Mouse (Mus musculus) hindbrain, embryonic 15.5 days (tissue): ENCODE measurements at regions not wholly inside any gene's neighbourhood (a gene's known extent, or its start where the extent isn't known, plus 50 kb on each side); places are given as distances from the start of the nearest gene placed in this dataset.
A peak's percentile ranks its signal among the peaks of the same experiment; 100 is the strongest.

Experiments used
- ATAC-seq: fragments of 200-750 bp; cut with Nextera tagmentation; 2 replicates; pipeline ENCODE4 v1.8.0; 2017; ENCODE audit warnings: low read depth, moderate number of reproducible peaks, moderate TSS enrichment; ENCODE audit not compliant: low FRiP score
- H3K27ac ChIP-seq: fragments of 300-500 bp; sonication (generic); replicated peaks from 2 replicates; pipeline ENCODE4 v1.5.1; 2015; ENCODE audit warnings: mild to moderate bottlenecking, inconsistent platforms
- H3K27me3 ChIP-seq: fragments of 300-500 bp; sonication (generic); 2 replicates; pipeline ENCODE4 v1.6.1; 2015; ENCODE audit warnings: control low read depth, inconsistent platforms
- H3K36me3 ChIP-seq: fragments of 300-500 bp; sonication (generic); 2 replicates; pipeline ENCODE4 v1.6.1; 2015; ENCODE audit warnings: control low read depth, inconsistent platforms
- H3K4me1 ChIP-seq: fragments of 300-500 bp; sonication (generic); replicated peaks from 2 replicates; pipeline ENCODE4 v1.6.1; 2015; ENCODE audit warnings: control low read depth, inconsistent platforms
- H3K4me2 ChIP-seq: fragments of 300-500 bp; sonication (generic); 2 replicates; pipeline ENCODE4 v1.6.1; 2015; ENCODE audit warnings: moderate library complexity, mild to moderate bottlenecking, inconsistent platforms
- H3K4me3 ChIP-seq: fragments of 300-500 bp; sonication (generic); 2 replicates; pipeline ENCODE4 v1.5.1; 2015; ENCODE audit warnings: mild to moderate bottlenecking, inconsistent platforms
- H3K9ac ChIP-seq: fragments of 300-500 bp; sonication (generic); 2 replicates; pipeline ENCODE4 v1.6.1; 2015; ENCODE audit warnings: inconsistent platforms
- H3K9me3 ChIP-seq: fragments of 300-500 bp; sonication (generic); 2 replicates; pipeline ENCODE4 v1.6.1; 2016; ENCODE audit warnings: control low read depth, inconsistent platforms
- WGBS: fragments of 180-500 bp; shearing (Covaris S2); methylation state at CpG from one replicate; pipeline ENCODE4 v1.1.7; 2015; 5-methylcytosine and 5-hydroxymethylcytosine counted together

DNA sequence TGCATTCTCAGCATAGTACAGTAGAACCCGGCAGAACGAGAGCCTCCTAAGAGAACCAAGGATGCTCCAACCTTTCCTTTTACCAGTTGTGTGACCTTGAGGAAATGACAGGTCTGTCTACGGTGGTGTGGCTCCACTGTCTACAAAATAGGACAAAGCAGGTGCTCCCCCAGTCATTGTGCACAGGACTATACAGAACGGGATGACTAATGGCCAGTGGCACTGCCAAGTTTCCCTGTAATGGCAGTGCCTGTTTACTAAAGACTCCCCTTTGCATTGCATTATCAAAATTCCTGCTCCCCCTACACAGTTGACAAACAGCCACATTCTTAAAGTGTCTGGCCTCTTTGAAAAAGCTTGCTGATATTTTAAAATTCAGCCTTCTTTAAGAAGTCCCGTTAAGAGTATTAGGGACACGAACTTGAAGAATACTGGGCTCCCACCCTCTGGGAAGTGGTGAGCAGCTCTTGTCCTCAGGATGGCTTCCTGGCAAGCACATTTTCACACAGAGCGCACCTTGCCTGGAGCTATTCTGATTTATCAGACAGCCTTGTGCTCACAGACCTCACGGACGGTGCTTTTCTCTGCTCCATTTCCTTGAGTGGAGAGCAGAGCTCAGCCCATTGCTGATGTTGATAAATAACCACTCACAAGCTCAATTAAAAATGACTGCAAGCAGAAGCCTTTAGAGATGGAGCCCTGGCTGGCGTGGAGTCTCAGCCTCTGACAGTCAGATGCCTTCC, 352.3 kb upstream of the Myt1l start:
- 0 out of 2 replicates have a peak, but pooled peaks have one; percentile 32 for ATAC-seq
- H3K27ac ChIP-seq, result peak overlapping the region; percentile 7; the same call in 1 of the 2 replicates
- WGBS, result 53% methylated on average over 10 of the region's 10 CpGs
- no peak overlapping the region for H3K4me3 ChIP-seq
- no peaks in the 10 kb centered on the region for H3K36me3 ChIP-seq
- no peak overlapping the region for H3K4me2 ChIP-seq
- no peaks in the 10 kb centered on the region for H3K27me3 ChIP-seq
- H3K4me1 ChIP-seq, result peaks cover 21% of the 10 kb centered on the region
- H3K9me3 ChIP-seq, result no peaks in the 10 kb centered on the region
- no peak overlapping the region for H3K9ac ChIP-seq

DNA sequence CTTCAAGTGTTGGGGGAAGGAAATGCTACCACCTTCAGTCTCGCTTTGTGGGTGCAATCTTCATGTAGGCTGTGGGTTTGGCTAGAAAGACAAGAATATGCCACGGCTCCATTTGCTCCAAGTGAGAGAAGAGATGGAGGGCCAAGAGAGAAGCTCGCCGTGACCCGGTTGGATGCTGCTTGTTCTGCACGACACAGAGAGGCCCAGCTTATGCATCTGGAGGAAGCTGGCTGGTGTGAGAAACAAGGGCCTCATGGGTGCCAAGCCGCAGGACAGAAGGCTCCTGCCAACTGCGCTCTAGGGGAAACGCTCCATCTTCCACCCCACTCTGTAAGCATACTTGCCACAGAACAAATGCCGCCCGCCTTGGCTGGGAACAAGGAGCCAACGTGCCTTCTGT, 351.0 kb upstream of the Myt1l start:
- no peak overlapping the region for H3K4me3 ChIP-seq
- 85% methylated on average over 12 of the region's 12 CpGs for WGBS
- ATAC-seq, result no peak

GRCm38 (mm10) chr12:29178168-29178895, 349.9 kb upstream of the Myt1l start:
- Histone ChIP-seq H3K4me3 (no peak overlapping the region), H3K9me3 (no peaks in the 10 kb centered on the region), H3K4me1 (peaks cover 21% of the 10 kb centered on the region), H3K4me2 (no peak overlapping the region), H3K36me3 (no peaks in the 10 kb centered on the region), H3K27ac (no peak overlapping the region), H3K27me3 (no peaks in the 10 kb centered on the region), H3K9ac (no peak overlapping the region)
- 68% methylated on average over 14 of the region's 14 CpGs for WGBS
- no peak for ATAC-seq

More for the DNA sequence above, 351.0 kb upstream of the Myt1l start:
- H3K36me3 ChIP-seq, result no peaks in the 10 kb centered on the region
- H3K27ac ChIP-seq, result no peak overlapping the region
- no peaks in the 10 kb centered on the region for H3K9me3 ChIP-seq
- peaks cover 21% of the 10 kb centered on the region for H3K4me1 ChIP-seq
- H3K9ac ChIP-seq, result no peak overlapping the region
- no peak overlapping the region for H3K4me2 ChIP-seq
- no peaks in the 10 kb centered on the region for H3K27me3 ChIP-seq

DNA sequence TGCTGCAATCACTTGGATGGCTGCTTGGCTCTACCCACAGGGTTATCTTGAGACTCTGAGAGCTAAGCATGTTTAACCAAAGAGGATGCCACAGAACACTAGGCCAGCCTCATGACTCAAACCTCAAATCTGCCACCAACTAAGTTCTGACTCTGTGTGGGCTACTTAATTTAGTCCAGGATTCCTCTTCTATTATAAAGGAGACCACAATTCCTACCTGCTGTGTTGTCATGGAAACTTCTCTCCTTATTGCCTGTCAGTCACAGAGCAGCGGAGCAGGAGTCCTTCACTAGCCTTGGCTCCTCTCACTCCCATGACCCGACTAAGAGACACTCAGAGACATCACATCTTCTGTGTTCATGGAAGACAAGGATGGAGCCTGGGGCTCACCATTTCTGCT, 348.8 kb upstream of the Myt1l start:
- H3K9me3 ChIP-seq, result no peaks in the 10 kb centered on the region
- 0 out of 2 replicates have a peak overlapping the region, but pooled peaks have one; percentile 1 for H3K27ac ChIP-seq
- H3K36me3 ChIP-seq, result no peaks in the 10 kb centered on the region
- H3K4me3 ChIP-seq, result no peak overlapping the region
- H3K4me2 ChIP-seq, result no peak overlapping the region
- H3K9ac ChIP-seq, result no peak overlapping the region
- peaks cover 25% of the 10 kb centered on the region for H3K4me1 ChIP-seq
- H3K27me3 ChIP-seq, result no peaks in the 10 kb centered on the region
- ATAC-seq, result no peak
- WGBS, result 24% methylated on average over 2 of the region's 2 CpGs

DNA sequence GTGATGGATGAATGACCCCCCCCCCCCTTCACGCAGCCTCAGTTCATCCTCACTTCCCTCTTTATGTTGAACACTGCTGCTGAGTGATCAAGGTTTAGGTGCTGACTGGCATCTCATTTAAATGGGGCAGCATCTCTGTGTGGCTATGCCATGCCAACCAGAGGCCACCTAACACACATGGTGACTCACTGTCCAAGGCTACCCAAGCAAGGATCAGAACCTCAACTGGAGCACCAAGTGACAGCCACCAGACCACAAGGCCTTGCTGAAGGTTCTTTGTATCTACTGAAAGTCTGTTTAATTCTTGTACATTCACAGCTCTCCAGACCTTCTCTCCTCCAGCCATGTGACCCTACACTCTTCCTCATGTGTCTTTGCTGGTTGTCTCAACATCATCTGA, 347.6 kb upstream of the Myt1l start:
- Histone ChIP-seq H3K9me3 (no peaks in the 10 kb centered on the region), H3K9ac (no peak overlapping the region), H3K4me2 (no peak overlapping the region), H3K4me1 (peaks cover 21% of the 10 kb centered on the region), H3K27ac (no peak overlapping the region), H3K36me3 (no peaks in the 10 kb centered on the region), H3K4me3 (no peak overlapping the region), H3K27me3 (no peaks in the 10 kb centered on the region)
- 74% methylated on average over 1 of the region's 1 CpGs for WGBS
- ATAC-seq, result no peak

GRCm38 (mm10) chr12:29187619-29188018, 340.6 kb upstream of the Myt1l start:
- Histone ChIP-seq H3K4me1 (0 out of 2 replicates have a peak, but pooled peaks cover 4% of the 10 kb centered on the region), H3K27ac (no peak overlapping the region), H3K4me3 (no peak overlapping the region), H3K4me2 (no peak overlapping the region), H3K27me3 (no peaks in the 10 kb centered on the region), H3K36me3 (no peaks in the 10 kb centered on the region), H3K9me3 (no peaks in the 10 kb centered on the region), H3K9ac (no peak overlapping the region)
- WGBS, result 53% methylated on average over 4 of the region's 4 CpGs
- no peak for ATAC-seq

DNA sequence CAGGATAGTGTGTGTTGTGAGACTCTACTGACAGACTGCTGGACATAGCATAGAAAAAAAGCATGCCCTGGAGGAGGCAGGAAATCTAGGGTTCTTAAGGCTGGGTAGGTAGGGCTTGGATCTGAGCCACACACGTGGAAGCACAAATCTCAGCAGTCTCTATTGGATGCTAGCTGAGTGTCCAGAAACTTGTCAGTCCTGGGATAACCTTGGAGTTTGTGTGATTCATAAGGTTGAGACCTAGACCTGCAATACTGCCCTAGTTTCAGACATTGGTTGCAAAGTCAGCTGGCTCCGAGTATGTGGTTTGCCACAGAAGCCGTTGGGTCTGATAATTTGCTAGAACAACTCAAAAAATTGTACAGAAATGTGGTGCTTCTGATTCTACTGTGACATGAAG, 335.8 kb upstream of the Myt1l start:
- Histone ChIP-seq H3K36me3 (no peaks in the 10 kb centered on the region), H3K9me3 (no peaks in the 10 kb centered on the region), H3K4me3 (no peak overlapping the region), H3K4me1 (no peaks in the 10 kb centered on the region), H3K27me3 (no peaks in the 10 kb centered on the region), H3K27ac (no peak overlapping the region), H3K9ac (no peak overlapping the region), H3K4me2 (no peak overlapping the region)
- no peak for ATAC-seq
- WGBS, result 91% methylated on average over 3 of the region's 3 CpGs

- no peak overlapping the region for H3K27ac ChIP-seq
- H3K36me3 ChIP-seq, result no peaks in the 10 kb centered on the region
- H3K27me3 ChIP-seq, result no peaks in the 10 kb centered on the region
- 68% methylated on average over 3 of the region's 3 CpGs for WGBS
- no peaks in the 10 kb centered on the region for H3K9me3 ChIP-seq
- no peak overlapping the region for H3K4me2 ChIP-seq
- no peak overlapping the region for H3K9ac ChIP-seq
- no peaks in the 10 kb centered on the region for H3K4me1 ChIP-seq
- no peak for ATAC-seq
- H3K4me3 ChIP-seq, result no peak overlapping the region
These were observed 316.2 kb upstream of the Myt1l start for GRCm38 (mm10) chr12:29211946-29212345.

GRCm38 (mm10) chr12:29213625-29214024, 314.6 kb upstream of the Myt1l start:
- H3K36me3 ChIP-seq, result no peaks in the 10 kb centered on the region
- H3K4me1 ChIP-seq, result no peaks in the 10 kb centered on the region
- 92% methylated on average over 1 of the region's 1 CpGs for WGBS
- H3K4me2 ChIP-seq, result no peak overlapping the region
- no peaks in the 10 kb centered on the region for H3K9me3 ChIP-seq
- ATAC-seq, result no peak
- no peaks in the 10 kb centered on the region for H3K27me3 ChIP-seq
- no peak overlapping the region for H3K4me3 ChIP-seq
- 0 out of 2 replicates have a peak overlapping the region, but pooled peaks have one; percentile 25 for H3K27ac ChIP-seq
- no peak overlapping the region for H3K9ac ChIP-seq

- Histone ChIP-seq H3K4me2 (no peak overlapping the region), H3K4me3 (no peak overlapping the region), H3K4me1 (no peaks in the 10 kb centered on the region), H3K9me3 (no peaks in the 10 kb centered on the region), H3K27me3 (no peaks in the 10 kb centered on the region), H3K27ac (0 out of 2 replicates have a peak overlapping the region, but pooled peaks have one; percentile 14), H3K36me3 (no peaks in the 10 kb centered on the region), H3K9ac (no peak overlapping the region)
- WGBS, result 36% methylated on average over 6 of the region's 6 CpGs
- 0 out of 2 replicates have a peak, but pooled peaks have one; percentile 34 for ATAC-seq
These were observed 306.1 kb upstream of the Myt1l start for GRCm38 (mm10) chr12:29222099-29222498.

DNA sequence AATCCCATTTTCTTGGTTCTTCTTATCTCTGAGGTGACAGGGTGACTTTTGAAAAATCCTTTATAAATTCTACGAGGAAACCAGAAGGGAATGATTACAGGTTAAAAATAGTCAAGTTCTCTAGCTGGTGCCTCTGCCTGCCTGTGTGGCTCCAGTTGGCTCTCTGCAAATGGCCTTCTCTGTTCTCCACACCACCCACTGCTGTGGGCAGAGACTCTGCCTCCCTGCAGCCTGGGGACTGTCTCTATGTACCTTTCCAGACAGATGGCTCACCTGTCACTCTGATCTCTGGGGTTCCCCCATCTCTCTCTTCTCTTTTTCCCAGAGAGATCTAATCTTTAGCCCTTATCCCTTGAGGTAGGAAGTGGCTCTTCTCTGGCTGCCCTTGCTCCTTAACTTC, 302.2 kb upstream of the Myt1l start:
- Histone ChIP-seq H3K4me2 (no peak overlapping the region), H3K4me3 (no peak overlapping the region), H3K9ac (no peak overlapping the region), H3K36me3 (no peaks in the 10 kb centered on the region), H3K27ac (no peak overlapping the region), H3K9me3 (no peaks in the 10 kb centered on the region), H3K27me3 (no peaks in the 10 kb centered on the region), H3K4me1 (no peaks in the 10 kb centered on the region)
- 39% methylated on average over 1 of the region's 1 CpGs for WGBS
- ATAC-seq, result no peak
